Mouse (Mus musculus): Measurements from ENCODE around the gene Gm20458.

Gene Gm20458

GRCm38 (mm10) chr2:164500511-164500910 lies 39.7 kb downstream of the Gm20458 start:
- DNase-seq (ENCODE audit: low read depth): no peak

- DNase-seq (ENCODE audit: low read depth): no peak
These were observed 44.2 kb downstream of the Gm20458 start for GRCm38 (mm10) chr2:164504919-164505318.

DNA sequence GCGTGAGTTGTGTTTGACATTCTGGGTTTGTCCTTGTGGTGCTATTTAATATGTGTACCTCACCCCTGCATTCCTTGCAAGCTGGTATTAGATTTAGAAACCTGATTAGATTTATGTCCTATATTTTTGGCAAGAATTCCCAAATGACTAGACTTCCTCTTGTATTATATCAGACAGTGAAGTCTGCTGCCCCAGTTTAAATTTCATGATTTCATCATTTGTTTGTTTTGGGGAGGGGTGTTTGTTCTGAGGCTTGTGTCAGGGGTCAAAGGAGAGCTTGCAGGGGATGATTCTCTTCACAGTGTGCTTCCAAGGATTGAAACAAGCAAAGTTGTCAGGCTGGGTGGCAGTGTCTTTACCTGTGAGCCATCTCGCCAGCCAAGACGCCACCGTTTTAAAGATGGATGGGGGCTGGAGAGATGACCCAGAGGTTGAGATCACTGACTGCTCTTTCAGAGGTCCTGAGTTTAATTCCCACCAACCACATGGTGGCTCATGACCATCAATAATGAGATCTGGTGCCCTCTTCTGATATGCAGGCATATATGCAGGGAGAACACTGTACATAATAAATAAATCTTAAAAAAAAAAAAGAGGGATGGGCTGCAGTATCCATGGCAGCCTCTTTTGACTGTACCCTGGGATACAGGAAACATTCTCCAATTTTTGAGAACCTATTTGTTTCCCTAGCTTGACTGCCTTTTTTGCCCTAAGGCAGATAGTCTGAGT lies 45.0 kb downstream of the Gm20458 start:
- no peak for DNase-seq (ENCODE audit: low read depth)

GRCm38 (mm10) chr2:164507811-164508210 lies 47.0 kb downstream of the Gm20458 start:
- no peak for DNase-seq (ENCODE audit: low read depth)

GRCm38 (mm10) chr2:164510621-164511190 lies 49.9 kb downstream of the Gm20458 start:
- no peak for DNase-seq (ENCODE audit: low read depth)

DNA sequence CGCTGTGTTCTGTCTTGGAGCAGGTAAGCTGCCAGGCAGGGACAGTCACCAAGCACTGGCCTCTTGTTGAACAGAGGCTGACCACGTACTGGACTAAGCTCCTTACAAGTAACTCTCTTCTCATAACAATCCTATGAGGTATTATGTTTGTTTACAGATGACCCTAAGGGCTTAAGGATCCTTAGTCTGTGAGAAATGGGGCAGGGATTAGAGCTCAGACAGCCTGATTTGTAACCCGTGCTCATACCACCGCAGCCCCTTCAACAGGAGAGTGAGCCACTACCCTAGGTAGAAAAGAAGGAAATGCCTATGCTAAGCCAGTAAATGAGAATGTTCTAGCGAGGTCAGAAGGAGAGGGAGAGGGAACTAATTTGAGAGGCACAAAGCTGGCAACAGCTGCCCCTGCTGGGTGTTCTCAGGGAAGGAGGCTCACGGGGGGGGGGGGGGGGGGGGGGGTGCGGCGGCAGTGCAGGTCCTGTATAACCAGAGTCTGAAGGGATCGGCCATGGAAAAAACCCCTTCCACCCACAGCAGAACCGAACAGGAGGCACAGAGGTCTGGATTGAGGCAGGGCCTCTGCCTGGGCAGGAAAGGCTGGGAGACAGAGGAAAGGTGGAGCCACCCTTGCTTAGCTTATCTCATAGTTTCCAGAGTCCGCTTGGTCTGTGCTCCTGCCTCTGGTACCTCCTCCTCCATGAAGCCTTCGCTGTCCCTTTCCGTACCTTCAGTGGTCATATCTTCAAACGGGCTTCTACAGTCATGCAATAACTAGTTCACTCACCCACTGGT lies 51.5 kb downstream of the Gm20458 start:
- DNase-seq (ENCODE audit: low read depth): no peak

- peak; percentile 87 for DNase-seq (ENCODE audit: low read depth)
These were observed 52.6 kb downstream of the Gm20458 start for GRCm38 (mm10) chr2:164513389-164513788.

- DNase-seq (ENCODE audit: low read depth): no peak
These were observed 54.1 kb downstream of the Gm20458 start for GRCm38 (mm10) chr2:164514916-164515315.

- no peak for DNase-seq (ENCODE audit: low read depth)
These were observed 55.1 kb downstream of the Gm20458 start for GRCm38 (mm10) chr2:164515897-164516296.

DNA sequence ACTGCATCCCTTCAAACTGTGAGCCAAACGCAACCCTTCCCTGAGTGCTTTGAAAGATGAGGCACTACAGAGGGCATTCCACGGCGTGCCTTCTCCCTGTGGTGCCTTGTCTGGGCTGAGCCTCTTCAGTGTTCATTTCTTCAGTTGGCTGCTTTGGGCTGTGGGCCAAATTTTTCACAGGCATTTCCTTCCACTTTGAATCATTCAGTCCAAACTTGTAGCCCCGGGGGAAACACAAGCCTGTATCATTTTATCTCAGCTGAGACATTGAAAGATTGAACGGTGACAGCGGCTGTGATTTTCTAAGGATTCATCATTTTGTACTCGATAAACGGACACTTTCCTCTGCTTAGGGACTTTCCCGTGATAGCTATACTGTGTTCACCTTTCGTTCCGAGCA lies 55.8 kb downstream of the Gm20458 start:
- DNase-seq (ENCODE audit: low read depth): no peak

- peak; percentile 58 for DNase-seq (ENCODE audit: low read depth)
These were observed 56.9 kb downstream of the Gm20458 start for GRCm38 (mm10) chr2:164517485-164518221.

DNA sequence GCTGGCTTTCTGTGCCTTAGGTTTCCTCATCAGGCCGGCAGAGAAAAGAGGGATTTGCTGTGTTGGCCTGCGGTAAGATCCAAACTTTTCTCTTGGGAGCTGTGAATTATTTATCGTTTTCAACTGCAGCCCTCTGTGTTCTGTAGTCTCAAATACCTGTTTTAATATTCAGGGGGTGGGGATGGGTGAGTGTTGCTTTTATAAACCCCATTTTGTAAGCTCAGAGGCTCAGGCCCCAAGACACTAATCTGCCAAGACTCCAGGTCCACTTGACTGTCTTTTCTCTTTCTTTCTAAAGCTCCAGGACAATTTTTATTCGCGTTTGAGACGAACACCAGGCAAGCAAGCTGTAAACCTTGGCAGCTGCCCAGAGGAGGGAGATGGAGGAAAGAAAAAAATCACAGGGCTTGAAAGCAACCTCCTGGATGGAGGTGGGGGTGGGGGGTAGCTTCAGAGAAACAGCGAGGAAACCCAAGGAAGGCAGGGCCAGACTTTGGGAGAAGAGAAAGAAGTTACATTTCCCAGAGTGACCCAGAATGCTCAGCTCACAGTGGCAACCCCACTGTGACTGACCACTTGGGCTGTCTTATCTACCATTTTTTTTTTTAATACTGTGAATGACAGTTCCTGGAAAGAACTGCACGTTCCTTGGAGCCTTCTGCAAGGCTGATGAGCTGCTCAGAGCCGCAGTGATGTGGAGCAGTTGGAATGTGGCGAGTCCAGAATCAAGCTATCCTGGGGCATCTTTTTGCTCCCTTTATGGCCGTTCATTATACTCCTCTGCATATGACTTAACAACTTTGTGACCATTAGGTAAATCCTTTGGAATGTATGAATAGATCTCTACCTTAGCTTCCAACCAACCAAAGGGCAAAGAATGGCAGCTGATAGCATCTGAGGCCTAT lies 57.8 kb downstream of the Gm20458 start:
- peak; percentile 46 for DNase-seq (ENCODE audit: low read depth)

DNA sequence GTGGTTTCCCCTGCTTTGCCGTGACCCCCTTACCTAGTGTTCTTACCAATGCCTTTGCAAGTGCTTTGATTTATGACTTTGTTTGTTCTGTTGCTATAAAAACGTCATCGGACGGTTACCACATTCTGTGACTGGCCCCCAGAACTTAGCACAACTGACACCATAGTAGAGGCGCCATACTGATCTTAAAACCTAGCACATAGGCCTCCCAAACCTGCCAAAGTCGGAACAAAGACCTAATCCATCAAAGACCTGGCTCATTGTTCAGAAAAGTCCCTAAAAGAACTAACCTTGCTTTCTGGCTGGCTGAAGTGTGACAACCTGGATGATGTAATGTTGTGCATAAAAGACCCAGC lies 58.4 kb downstream of the Gm20458 start:
- no peak for DNase-seq (ENCODE audit: low read depth)

GRCm38 (mm10) chr2:164520782-164521181 lies 60.0 kb downstream of the Gm20458 start:
- peak; percentile 62 for DNase-seq (ENCODE audit: low read depth)

DNA sequence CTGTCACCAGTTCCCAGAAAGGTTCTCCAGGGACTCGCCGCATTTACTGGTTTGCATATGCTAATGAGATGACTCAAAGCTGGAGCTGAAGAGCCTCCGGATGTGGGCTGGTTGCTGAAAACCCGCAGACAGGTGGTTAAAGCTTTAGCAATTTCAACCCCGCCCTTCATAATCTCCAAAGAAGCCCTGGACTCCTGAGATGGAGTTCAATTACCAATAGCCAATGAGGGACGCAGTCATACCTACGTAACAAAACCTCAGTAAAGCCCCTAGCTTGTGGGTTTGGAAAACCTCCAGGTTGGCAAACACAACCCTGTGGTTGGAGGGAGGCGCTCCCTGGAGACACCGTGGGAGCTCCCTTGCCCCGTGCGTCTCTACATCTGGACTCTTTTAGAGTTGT lies 61.1 kb downstream of the Gm20458 start:
- DNase-seq (ENCODE audit: low read depth): peak; percentile 42

DNA sequence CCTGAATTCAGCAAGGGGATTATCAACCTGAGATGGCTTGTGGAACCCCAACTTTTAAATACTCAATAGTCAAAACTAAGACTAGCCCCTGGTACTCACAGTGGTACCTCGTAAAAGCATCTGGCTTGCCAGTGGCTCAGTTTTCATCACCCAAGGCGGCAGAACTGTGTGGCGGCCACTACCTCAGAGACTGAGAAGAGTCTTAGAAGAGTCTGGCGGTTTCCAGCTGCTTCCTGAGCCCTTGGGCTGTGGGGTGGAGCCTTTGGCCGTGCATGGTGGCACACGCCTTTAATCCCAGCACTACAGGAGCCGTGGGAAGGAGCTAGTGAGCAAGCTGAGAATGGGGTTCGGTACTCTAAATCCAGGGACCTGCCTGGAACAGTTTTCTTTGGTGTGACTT lies 61.5 kb downstream of the Gm20458 start:
- DNase-seq (ENCODE audit: low read depth): no peak

DNA sequence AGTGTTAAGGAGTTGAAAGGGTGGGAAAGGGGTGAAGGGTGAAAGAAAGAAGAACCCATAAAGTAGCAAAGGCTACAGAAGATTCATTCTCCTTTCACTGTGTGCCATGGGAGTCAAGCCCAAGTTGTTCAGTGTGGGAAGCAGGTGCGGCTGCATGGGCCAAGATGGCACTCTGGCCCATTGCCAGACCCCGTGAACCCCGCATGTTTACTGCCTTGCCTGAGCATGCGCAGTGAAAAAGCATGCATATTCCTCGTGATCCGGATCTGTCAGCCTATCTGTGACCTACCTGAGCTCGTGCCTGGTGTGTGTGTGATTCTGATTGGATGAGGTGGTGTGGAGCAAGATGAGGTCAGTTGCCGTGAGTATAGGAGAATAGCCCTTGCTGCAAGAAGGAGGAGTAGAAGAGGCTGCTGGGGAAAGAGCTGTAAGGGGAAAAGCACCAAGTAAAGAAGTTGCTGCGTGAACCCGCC lies 62.6 kb downstream of the Gm20458 start:
- DNase-seq (ENCODE audit: low read depth): no peak

DNA sequence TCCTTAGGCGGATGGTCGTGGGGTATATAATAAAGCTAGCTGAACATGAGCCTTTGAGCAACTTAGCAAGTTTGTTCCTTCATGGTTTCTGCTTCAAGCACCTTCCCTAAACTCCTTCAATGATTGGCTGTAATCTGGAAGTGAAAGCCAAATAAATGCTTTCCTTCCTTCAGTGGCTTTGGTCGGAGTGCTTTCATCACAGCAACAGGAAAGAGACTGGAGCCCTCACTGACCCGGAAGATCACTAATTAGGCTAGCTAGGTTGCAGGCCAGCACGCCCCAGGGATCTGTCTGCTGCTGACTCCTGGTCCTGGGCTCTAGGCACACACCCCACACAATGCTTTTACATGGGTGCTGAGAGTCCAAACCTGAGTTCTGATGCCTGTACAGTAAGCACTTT lies 67.8 kb downstream of the Gm20458 start:
- DNase-seq (ENCODE audit: low read depth): no peak

GRCm38 (mm10) chr2:164531169-164531568 lies 70.4 kb downstream of the Gm20458 start:
- peak; percentile 87 for DNase-seq (ENCODE audit: low read depth)

DNA sequence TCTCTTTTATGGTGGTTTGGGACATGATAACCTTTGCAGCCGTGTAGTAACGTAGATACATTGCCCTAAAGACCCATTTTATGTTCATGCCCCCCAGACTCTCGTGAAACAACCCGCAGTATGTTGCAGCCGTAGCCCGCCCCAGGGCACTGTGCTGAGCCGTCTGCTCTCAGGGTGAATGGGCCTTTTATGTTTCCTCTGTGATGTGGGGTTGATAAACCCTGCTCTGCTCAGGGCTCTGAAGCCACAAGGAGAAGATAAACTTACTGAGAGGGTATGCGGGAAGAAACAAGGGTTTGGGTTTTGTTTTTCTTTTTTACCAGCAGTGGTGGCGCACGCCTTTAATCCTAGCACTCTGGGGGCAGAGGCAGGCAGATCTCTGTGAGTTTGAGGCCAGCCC lies 73.5 kb downstream of the Gm20458 start:
- no peak for DNase-seq (ENCODE audit: low read depth)

- DNase-seq (ENCODE audit: low read depth): no peak
These were observed 76.2 kb downstream of the Gm20458 start for GRCm38 (mm10) chr2:164537003-164537402.

Data from NIH3T3 (cell line).